Mouse (Mus musculus) mouse trophoblast stem cell (cell line): ENCODE measurements around the gene Smagp.

Source experiments
- in situ Hi-C, 2 experiments: fragments of 300-500 bp; cut with MseI, MboI; formaldehyde crosslinking; loops; 2 replicates in 1 of 2; 3 replicates in 1 of 2; pipeline ENCODE4 v1.15.1; 2025

Smagp gene

GRCm38 (mm10) chr15:100665411-100666218, 28.9 kb upstream of the Smagp start:
- in situ Hi-C loops: no loop called here

GRCm38 (mm10) chr15:100664813-100665274, 28.1 kb upstream of the Smagp start:
- in situ Hi-C loops: no loop called here

GRCm38 (mm10) chr15:100660805-100661204, 24.1 kb upstream of the Smagp start:
- in situ Hi-C loops: no loop called here

- in situ Hi-C loops: no loop called here
These were observed 23.6 kb upstream of the Smagp start for GRCm38 (mm10) chr15:100660306-100660705.

GRCm38 (mm10) chr15:100655201-100655600, 18.5 kb upstream of the Smagp start:
- in situ Hi-C loops: no loop called here

GRCm38 (mm10) chr15:100654271-100654670, 17.5 kb upstream of the Smagp start:
- in situ Hi-C loops: no loop called here

- in situ Hi-C loops: no loop called here
These were observed 14.9 kb upstream of the Smagp start for GRCm38 (mm10) chr15:100651610-100652009.

- in situ Hi-C loops: no loop called here
These were observed 13.4 kb upstream of the Smagp start for GRCm38 (mm10) chr15:100650111-100650510.

GRCm38 (mm10) chr15:100646161-100646560, 9.4 kb upstream of the Smagp start:
- in situ Hi-C loops: no loop called here

GRCm38 (mm10) chr15:100642451-100642850, 5.7 kb upstream of the Smagp start:
- in situ Hi-C loops: no loop called here

GRCm38 (mm10) chr15:100641226-100641810, 4.6 kb upstream of the Smagp start:
- in situ Hi-C loops: no loop called here

- in situ Hi-C loops: no loop called here
These were observed 3.4 kb upstream of the Smagp start for GRCm38 (mm10) chr15:100639972-100640750.

- in situ Hi-C loops: no loop called here
These were observed 921 bp upstream of the Smagp start for GRCm38 (mm10) chr15:100637661-100638060.

- in situ Hi-C loops: no loop called here
These were observed 692 bp downstream of the Smagp start for GRCm38 (mm10) chr15:100635851-100636645.

GRCm38 (mm10) chr15:100635239-100635638, 1.5 kb downstream of the Smagp start:
- in situ Hi-C loops: no loop called here

- in situ Hi-C loops: no loop called here
These were observed 3.4 kb downstream of the Smagp start for GRCm38 (mm10) chr15:100633341-100633740.

- in situ Hi-C loops: no loop called here
These were observed 4.4 kb downstream of the Smagp start for GRCm38 (mm10) chr15:100632323-100632722.

- in situ Hi-C loops: no loop called here
These were observed 5.1 kb downstream of the Smagp start for GRCm38 (mm10) chr15:100631454-100632170.

- in situ Hi-C loops: no loop called here
These were observed 6.6 kb downstream of the Smagp start for GRCm38 (mm10) chr15:100630126-100630525.

GRCm38 (mm10) chr15:100628797-100629196, 7.9 kb downstream of the Smagp start:
- in situ Hi-C loops: no loop called here
